In genomic region chr12:111275150-111275841, GRCm38 (mm10) we compare ENCODE assay signal across 9 mouse cellular contexts. TPM values are rescaled to one million over a fixed set of nuclear protein-coding genes. Genes with fewer than 3 reads are reported as not detected.
DNase-seq lines count a peak whose midpoint lies in the region; ATAC-seq and TF ChIP-seq lines count a peak whose summit lies in the region.
"Had no signal": no experiment of that assay in that cellular context is flagged by ENCODE, and none has a peak within 500 bp of the region (broad histone marks: within the 10 kb centered on the region; RNA-seq: fewer than 3 reads in every experiment).

No protein-coding gene starts in this region.

- peak overlapping the region; percentile 80; the same call in 1 of the 2 replicates for H3K27ac ChIP-seq in heart, embryonic 10.5 days
- H3K27ac ChIP-seq in ES-E14 (ENCODE audit: insufficient read depth, low read depth, low read length, poor library complexity, severe bottlenecking) = no peak overlapping the region
- no peak overlapping the region for H3K27ac ChIP-seq in embryonic fibroblast, embryonic 13.5 days (ENCODE audit: insufficient read depth, low read length)
- H3K27ac ChIP-seq in limb, embryonic 15.5 days = no peak overlapping the region

- H3K9ac ChIP-seq in ES-E14 (ENCODE audit: insufficient read depth, low read depth, low read length, poor library complexity, severe bottlenecking) = no peak overlapping the region
- H3K9ac ChIP-seq in limb, embryonic 15.5 days = no peak overlapping the region; the same call in 1 of the 2 replicates

- under 1% methylated on average over 57 of the region's 58 CpGs for WGBS in heart, embryonic 10.5 days
- under 1% methylated on average over 58 of the region's 58 CpGs for WGBS in limb, embryonic 15.5 days

- TF ChIP-seq POLR2A in embryonic fibroblast, embryonic 13.5 days (IDR thresholded peaks at IDR 0.05; ENCODE audit: low read depth, low read length) = no peak

- H3K4me2 ChIP-seq in limb, embryonic 15.5 days = peak overlapping the region; percentile 96

- H3K27me3 ChIP-seq in heart, embryonic 10.5 days (ENCODE audit: insufficient read depth, poor library complexity, severe bottlenecking) = peaks cover 78% of the 10 kb centered on the region
- H3K27me3 ChIP-seq in limb, embryonic 15.5 days = peaks cover 72% of the 10 kb centered on the region
- H3K27me3 ChIP-seq: CH12.LX had no signal

- no peak for ATAC-seq in limb, embryonic 15.5 days (ENCODE audit: insufficient number of reproducible peaks, low FRiP score, low TSS enrichment, low read depth)

- no peak for TF ChIP-seq CTCF in embryonic fibroblast, embryonic 13.5 days (IDR thresholded peaks at IDR 0.05; ENCODE audit: borderline replicate concordance, insufficient read depth, low read length)

- H3K36me3 ChIP-seq in heart, embryonic 10.5 days = no peaks in the 10 kb centered on the region
- H3K36me3 ChIP-seq in ES-E14 (ENCODE audit: control insufficient read depth, insufficient read depth, low read length, poor library complexity, severe bottlenecking) = no peaks in the 10 kb centered on the region
- no peaks in the 10 kb centered on the region for H3K36me3 ChIP-seq in limb, embryonic 15.5 days

- H3K4me1 ChIP-seq in heart, embryonic 10.5 days = peaks cover 36% of the 10 kb centered on the region
- H3K4me1 ChIP-seq in ES-E14 (ENCODE audit: control insufficient read depth in 2 of 2, insufficient read depth in 2 of 2, low read length in 2 of 2, poor library complexity in 1 of 2) = peaks cover 0 to 10% of the 10 kb centered on the region in 2 experiments; a peak in 1 of 4 replicates
- peaks cover 2% of the 10 kb centered on the region; the same call in 1 of the 2 replicates for H3K4me1 ChIP-seq in embryonic fibroblast, embryonic 13.5 days (ENCODE audit: control insufficient read depth, insufficient read depth, low read length)
- H3K4me1 ChIP-seq in limb, embryonic 15.5 days = peaks cover 35% of the 10 kb centered on the region

- H3K4me3 ChIP-seq in heart, embryonic 10.5 days = peak overlapping the region; percentile 61
- H3K4me3 ChIP-seq in ES-E14 (ENCODE audit: insufficient read depth in 1 of 2, low read depth in 1 of 2, low read length in 2 of 2, poor library complexity in 1 of 2, severe bottlenecking in 1 of 2) = peak overlapping the region; percentile 51 to 52
- 0 out of 2 replicates have a peak overlapping the region, but pooled peaks have one; percentile 6 for H3K4me3 ChIP-seq in embryonic fibroblast, embryonic 13.5 days (ENCODE audit: insufficient read depth, low read length)
- H3K4me3 ChIP-seq in limb, embryonic 15.5 days = peak overlapping the region; percentile 43

- H3K9me3 ChIP-seq in heart, embryonic 10.5 days = peaks cover 3% of the 10 kb centered on the region; the same call in 1 of the 2 replicates
- no peaks in the 10 kb centered on the region for H3K9me3 ChIP-seq in ES-E14 (ENCODE audit: control insufficient read depth, insufficient read depth, low read depth, low read length)
- peaks cover 5% of the 10 kb centered on the region; the same call in 1 of the 2 replicates for H3K9me3 ChIP-seq in limb, embryonic 15.5 days

- in situ Hi-C loops in ES-E14 (cut with MboI; ENCODE audit: low sequenced_read_pairs in 2 of 2, unreplicated experiment in 2 of 2) = no loop called here

- DNase-seq in heart, embryonic 10.5 days (ENCODE audit: low spot score) = no peak
- no peak for DNase-seq in heart, postnatal 4 days
- no peak for DNase-seq in ES-E14 (ENCODE audit: low read depth, low spot score)
- no peak for DNase-seq in spleen, postnatal 10 days (ENCODE audit: low spot score in 2 of 2)
- no peak for DNase-seq in right cerebral cortex, postnatal 25 days
- no peak for DNase-seq in ovary, adult 18-20 months (ENCODE audit: low spot score)

TF ChIP-seq in ES-E14, 5 proteins besides CTCF, POLR2A, EP300 and RAD21:
- TF ChIP-seq CHD2 (IDR thresholded peaks at IDR 0.05; ENCODE audit: low read depth, low read length) = no peak
- TF ChIP-seq HCFC1 (IDR thresholded peaks at IDR 0.05; ENCODE audit: borderline replicate concordance, insufficient read depth, low read length) = no peak
- no peak for TF ChIP-seq MAFK (IDR thresholded peaks at IDR 0.05; ENCODE audit: insufficient read depth, low read depth, low read length)
- no peak for TF ChIP-seq ZC3H11A (IDR thresholded peaks at IDR 0.05; ENCODE audit: borderline replicate concordance, low read depth, low read length)
- no peak for TF ChIP-seq ZNF384 (IDR thresholded peaks at IDR 0.05; ENCODE audit: low read depth, low read length)

RNA-seq across cellular contexts. Expression of gene Amn, which starts 4.4 kb away (rescaled TPM):
- 2.7 and 3.2 TPM in 2 replicates for polyA plus RNA-seq in heart, embryonic 10.5 days (2016; fragmentation: Nextera tagmentation; extraction: Ambion mirVana)
- total RNA-seq in heart, postnatal 4 days (2021) = under 1 TPM in 1 of 2 experiments, not detected in 1; 0.43 TPM
- total RNA-seq in ES-E14 (2012; rRNA removed) = 9.3 and 15.5 TPM in 2 replicates
- polyA plus RNA-seq in embryonic fibroblast, embryonic 13.5 days (2011; ENCODE audit: insufficient read length, low read depth, missing spikeins) = 0.48 TPM in 1 of 2 replicates, not detected in the other
- 1.0 and 1.2 TPM in 2 replicates for polyA plus RNA-seq in limb, embryonic 15.5 days (2015; fragmentation: Nextera tagmentation; extraction: Ambion mirVana)

Comparison
In these comparisons a context has a peak if more than half of its experiments do, and no peak if none do; other contexts are left out.
1. H3K4me3 ChIP-seq: peak in every context shown above with its lines; median percentile 61 in heart, embryonic 10.5 days; 52 in ES-E14; 43 in limb, embryonic 15.5 days; 6 in embryonic fibroblast, embryonic 13.5 days.